Mouse (Mus musculus) gastrocnemius, postnatal 25 days (tissue): ENCODE measurements around the gene Rnf38. TPM values are rescaled to one million over a fixed set of nuclear protein-coding genes. Genes with fewer than 3 reads are reported as not detected.

ENCODE experiments used
- DNase-seq: peaks from one replicate; pipeline ENCODE4 v3.0.0; 2022
- total RNA-seq, 2 experiments: library from RNA; stranded (reverse); gene quantifications; 1 replicate in 1 of 2; 2 replicates in 1 of 2; pipeline ENCODE4 v1.2.3; 2021

Rnf38 gene
- total RNA-seq, 2 experiments from 2014 or later = 10.8 to 16.3 TPM

DNA sequence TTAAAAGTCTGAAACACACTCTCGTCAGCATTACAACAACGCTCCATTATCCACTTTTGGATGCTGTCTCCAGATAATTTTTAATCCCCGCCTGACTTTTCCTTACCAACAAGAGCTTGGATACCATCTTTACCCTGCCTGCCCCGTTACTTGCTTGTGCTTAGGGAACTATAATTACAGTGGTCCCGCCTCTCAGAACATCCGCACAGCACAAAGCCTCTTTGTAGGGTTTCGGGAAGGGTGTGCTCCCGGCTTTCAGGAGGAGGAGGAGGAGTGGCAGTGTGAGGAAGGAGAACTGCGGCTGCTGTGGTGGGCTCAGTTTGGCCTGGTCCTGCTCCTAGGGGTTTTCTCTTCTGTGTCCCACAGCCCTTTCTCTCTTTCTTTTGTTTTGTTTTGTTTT is 9.4 kb downstream of the Rnf38 start:
- DNase-seq = no peak

DNA sequence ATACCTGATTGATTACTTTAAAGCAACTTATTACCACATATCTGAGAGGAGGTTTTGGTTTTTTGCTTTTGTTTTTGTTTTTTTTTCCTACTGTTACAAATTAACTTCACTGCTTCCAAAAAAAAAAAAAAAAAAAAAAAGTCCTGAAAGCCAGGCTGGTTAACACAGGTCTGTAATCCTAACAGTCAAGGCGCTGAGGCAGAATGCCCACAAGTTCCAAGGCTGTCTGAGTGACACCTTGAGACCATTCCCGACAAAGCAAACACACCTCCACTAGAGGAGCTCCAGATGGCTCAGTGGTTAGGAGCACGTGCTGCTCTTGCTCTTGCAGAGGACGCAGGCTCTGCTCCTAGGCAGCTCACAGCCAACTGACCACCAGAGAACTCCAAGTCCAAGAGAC is 10.1 kb downstream of the Rnf38 start:
- DNase-seq = no peak

DNA sequence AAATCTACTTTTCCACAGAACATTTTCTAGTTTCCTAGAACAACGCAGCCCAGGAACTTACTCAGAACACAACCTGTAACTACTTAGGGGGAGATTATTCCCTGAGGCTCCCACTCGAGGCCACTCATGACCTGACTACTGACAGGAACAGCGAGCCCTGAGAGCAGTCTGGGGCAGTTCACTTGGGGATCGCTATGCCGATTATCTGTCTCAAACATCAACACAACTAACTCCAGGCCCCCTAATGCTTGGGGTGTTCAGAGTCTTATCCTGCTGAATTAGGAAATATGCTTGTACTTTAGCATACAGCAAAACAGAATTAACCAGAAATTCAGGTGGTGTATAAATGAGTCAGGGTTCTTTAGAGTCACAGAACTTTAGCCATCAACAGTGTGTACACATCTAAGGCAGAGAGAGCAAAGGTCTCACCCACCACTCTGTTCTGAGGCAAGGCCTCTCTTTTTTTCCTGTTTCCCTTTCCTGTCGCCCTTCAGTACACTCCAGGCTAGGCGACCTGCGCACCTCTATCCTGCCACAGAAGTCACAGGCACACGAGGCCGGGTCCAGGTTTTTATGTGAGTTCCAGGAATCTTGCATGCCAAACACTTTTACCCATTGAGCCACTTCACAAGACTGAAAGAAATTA is 16.7 kb downstream of the Rnf38 start:
- DNase-seq = no peak

DNA sequence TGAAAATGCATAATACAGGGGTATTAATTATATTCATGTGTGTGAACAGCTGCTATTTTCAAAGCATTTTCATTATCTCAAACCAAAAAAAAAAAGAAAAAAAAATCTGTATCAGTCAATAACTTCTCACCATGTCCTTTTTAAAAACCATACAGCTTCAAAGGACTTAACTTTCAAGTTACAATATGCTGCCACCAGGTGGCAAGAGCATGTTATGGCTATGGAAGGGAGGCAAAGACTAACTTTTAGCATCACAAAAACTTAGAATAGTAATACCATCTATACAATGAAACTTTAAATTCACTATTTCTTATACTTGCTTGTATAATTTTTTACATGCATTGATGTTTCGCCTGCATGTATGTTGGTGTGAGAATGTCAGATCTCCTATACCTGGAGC is 33.6 kb downstream of the Rnf38 start:
- DNase-seq = no peak

DNA sequence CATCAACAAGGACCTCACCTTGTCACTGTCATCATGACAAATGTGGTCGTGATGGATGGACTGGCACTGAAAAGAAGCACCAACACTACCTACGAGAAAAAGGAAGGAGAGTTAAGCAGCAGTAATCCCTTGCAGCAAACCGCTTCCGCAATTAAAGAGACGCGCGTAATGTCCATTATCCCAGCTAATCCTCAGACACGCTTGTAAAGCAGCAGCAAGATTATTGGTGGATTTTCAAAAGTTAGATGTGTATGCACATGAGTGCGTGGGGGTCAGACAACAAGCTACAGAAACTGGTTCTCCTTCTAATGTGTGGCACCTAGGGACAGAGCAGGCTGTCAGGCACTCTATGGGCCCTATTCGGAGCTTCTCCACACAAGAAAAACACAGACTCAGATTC is 46.2 kb downstream of the Rnf38 start:
- no peak for DNase-seq

DNA sequence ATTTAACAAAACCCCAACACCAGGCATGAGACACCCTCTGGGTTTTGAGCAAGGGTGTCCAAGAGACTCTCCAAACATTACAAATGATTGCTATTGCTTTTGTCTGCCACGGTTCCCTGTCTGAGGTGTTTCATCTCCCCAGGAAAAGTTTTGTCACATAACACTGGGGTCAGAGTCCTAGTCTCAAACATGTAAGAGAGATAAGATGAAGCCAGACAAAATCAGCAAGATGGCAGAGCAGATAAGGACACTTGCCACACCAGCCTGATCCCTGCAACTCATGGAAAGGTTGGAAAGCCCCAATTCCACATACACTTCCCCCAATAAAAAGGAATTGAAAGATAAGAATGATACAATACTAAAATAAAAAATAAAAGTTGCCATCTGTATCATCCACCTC is 49.7 kb downstream of the Rnf38 start:
- no peak for DNase-seq

DNA sequence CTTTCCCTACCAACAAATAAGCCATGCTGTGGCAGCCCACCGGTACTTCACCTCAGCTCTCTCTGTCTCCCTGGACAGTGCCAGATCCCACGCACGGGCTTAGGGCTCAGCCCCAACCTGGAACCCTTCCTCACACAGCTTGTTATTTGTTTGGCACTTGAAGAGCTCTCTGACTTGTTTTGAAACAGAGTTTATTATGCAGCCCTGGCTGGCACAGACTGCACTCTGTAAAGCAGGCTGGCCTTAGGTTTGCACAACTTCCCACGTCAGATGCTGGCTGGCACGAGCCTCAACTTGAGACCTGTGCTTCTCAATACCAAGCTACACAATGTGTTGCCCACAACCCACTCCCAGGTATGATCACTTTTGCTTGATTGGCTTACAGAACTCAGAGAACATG is 53.8 kb downstream of the Rnf38 start:
- DNase-seq = no peak

DNA sequence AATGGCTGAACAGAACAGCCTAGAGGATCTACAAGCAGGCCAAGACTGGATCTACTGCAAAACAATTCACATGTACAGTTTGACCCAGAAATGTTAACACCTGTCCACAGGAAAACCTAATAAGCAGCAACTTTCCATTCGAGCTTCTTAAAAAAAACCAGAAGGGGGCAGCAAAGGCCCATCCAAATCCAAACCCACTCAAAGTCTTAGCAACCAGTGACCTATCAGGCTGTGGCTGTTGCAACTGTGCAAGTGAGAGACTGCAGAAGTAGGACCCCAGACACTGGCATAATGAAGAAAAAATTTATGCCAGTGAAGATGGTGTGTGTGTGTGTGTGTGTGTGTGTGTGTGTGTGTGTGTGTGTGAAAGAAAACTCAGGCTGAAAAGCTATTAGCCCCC is 60.4 kb downstream of the Rnf38 start:
- DNase-seq = peak; percentile 11

DNA sequence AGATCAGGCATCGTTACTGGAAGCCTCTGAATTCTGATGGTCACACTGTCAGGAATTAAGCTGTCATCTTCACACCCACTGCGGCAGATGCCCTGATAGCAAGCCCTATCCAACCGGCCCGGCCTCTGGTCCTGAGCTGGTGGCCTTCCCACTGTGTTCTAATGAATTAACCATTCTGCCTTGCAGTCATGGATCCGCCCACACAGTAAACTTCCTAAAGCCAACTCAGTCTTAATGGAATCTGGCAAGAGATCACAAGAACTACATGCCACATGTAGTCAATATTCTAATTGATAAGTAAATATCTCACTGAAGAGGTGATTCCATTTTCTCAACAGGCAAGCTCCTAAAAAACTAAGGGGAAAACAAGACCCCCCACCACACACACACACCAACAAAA is 60.9 kb downstream of the Rnf38 start:
- no peak for DNase-seq

DNA sequence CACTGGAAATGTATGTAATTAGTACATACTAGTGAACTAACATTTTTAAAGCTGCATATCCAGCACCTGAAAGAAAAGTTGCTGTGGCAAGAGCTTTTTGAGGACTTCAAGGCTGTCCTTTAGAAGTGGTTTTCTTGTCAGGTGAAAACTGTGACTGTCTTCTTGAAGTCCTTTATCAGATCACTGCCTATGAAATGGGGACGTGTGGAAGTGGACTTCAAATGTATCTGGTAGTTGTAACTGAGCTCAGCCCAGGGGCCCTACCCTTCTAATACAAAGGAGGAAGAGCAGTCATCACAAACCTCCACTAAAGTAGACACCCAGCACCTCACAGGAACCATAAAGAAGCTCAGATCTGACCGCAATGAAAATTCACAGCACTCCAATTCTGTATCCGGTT is 63.7 kb downstream of the Rnf38 start:
- DNase-seq = no peak

DNA sequence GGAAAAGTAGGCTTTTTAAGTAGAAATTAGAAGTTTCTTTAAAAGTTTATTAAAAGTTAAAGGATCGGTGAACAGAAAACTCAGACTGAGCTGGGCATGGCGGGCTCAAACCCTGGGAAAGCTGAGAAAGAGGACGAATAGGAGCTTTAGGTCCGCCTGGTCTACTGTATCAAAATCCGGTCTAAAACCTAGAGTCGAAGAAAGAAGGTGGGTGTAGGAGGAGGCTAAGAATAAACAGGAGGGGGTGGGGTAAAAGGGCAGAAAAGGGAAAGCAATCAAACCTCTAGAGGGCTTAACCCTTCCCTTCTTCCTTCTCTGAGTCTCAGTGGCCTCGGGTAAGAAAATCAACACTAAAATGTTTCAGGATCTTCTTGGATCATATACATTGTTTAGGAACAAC is 64.8 kb downstream of the Rnf38 start:
- DNase-seq = no peak

DNA sequence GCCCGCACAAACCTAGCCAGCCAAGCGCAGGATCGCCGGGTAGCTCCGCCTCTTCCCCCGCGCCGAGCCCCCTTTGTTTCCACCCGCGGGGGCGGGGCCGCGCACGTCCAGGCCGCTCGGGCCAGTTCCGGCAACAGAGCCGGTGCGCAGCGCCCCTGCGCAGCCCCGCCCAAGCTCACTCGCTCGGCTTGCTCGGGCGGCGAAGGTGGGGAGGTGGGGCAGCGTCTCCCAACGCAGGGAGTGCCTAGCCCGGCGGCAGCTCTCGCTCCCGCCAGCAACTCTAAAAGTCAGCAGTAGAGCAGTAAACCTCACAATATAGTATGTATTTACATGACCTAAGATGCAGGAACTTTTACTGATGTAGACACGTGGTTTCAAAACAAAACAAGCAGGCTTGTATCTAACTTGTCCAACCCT is 65.3 kb downstream of the Rnf38 start:
- peak; percentile 96 for DNase-seq

DNA sequence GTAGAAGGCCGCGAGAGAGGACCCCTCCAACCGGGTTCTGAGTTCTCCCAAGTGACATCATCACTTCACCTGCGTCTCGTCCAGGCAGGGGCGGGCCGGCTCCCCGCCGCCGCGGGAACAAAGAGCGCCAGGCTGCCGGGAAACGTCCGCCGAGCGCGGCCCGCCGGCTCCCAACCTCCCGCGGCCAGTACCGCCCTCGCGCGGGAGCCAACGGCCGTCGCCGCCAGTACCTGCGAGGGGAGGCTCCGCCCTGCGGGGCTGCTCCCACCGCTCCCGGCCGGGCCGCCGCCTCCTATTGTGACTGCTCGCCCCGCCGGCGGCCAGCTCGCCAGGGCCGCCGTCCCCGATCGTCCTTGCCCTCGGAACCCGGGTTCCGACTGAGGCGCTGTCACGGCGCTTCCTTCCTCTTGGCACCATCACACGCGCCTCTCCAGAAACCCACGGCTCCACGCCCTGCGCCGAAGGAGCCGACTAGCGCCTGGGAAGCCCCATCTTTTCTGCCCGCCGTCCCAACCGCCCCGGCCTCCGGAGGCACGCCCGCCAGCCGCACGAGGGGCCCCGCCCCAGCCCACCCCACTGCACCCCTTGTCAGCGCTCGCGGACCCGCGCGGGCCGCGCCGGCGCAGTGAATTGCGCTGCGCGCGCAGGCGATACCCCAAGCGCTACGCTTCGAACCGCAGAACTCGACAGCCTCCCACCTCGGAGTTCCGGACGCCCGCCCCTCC is 66.0 kb downstream of the Rnf38 start:
- peak; percentile 85 for DNase-seq

DNA sequence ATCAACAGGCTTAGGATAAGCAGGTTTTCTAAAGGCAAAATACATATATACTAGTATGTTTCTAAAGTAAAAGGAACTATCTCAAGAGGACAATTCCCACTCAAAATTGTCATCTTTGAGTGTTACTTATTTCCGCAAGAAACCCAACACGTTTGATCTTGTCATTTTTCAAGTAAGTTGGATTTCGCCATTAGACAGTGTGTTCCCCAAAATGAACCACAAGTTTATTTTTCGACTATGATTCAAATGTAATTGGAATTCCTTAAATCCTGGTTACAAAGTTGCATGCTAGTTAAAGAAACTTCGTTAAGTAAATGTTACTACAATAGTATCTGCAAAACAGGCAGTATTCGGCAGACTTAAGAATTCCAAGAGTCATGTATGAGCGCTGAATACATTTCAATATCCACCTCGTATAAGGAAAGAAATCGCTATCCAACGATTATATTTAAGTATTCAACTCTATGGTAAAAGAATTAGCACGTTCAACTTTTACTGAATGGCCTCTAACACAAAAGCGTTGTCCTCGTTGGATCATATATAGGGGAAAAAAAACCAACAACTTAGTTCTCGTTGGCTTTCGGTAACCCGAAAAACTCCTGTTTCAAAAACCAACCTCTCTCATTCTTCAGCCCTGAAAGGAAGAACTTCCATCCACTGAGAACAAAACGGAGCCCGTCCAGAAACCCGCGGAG is 66.7 kb downstream of the Rnf38 start:
- no peak for DNase-seq

DNA sequence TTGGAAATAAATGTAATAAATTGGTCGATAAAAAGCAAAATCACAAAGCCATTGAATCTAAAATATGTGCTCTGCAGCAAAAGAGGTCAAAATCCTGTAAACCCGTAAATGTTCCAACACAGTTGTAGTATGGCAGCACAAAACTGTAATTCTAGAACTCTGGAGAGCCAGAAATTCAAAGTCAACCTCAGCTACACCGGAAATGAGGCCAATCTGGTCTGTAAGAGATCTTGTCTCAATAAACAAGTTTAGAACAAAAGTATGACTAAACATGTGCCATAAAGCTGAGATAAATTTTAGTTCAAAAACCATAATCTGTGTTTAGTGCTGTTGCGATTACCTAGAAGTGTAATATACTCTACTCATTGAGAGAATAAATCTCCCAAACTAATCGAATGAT is 69.0 kb downstream of the Rnf38 start:
- DNase-seq = no peak

DNA sequence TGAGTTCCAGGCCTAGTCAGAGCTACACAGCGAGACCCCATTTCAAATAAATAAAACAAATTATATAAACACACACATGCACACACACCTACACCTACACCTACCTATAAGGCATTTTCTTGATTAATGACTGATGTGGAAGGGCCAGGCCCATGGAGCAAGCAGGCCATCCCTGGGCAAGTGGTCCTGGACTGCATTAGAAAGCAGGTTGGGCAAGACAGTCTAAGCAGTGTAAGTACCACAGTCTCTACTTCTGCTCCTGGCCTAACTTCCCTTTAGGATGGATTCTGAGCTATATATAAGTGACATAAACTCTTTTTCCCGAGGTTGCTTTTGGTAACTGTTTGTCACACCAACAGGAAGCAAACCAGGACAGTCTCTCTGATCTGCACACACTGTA is 70.6 kb downstream of the Rnf38 start:
- no peak for DNase-seq

DNA sequence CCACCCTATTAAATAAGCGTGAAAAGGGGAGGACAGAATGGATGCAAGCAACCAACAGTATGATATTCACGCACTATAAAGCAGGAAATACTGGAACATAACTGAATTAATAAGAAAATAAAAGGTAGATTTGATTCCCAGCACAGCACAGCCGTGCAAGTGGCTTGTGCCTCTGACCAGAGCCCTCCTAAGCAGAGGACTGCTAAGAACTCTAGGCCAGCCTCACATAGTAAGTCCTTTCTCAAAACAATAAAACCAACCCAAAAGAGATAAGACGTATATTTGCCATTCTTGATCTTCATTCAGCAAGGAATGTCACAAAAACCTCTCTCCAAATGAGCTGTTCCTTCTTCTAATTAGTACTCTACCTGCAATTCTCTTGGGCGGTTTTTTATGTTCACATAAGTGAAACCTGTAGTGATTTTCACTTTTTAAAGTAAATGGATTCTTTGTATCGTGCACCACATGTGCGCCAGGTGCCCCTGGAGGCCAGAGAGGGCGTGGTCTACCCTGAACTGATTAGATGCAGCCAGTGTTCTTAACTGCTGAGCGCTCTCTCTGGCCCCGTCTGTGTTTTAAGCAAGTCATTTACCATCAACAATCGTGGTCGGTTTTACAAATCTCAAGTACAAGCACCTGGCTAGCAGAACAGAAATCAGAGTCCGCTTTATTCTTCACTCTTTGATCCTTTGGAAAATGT is 72.4 kb downstream of the Rnf38 start:
- DNase-seq = no peak

DNA sequence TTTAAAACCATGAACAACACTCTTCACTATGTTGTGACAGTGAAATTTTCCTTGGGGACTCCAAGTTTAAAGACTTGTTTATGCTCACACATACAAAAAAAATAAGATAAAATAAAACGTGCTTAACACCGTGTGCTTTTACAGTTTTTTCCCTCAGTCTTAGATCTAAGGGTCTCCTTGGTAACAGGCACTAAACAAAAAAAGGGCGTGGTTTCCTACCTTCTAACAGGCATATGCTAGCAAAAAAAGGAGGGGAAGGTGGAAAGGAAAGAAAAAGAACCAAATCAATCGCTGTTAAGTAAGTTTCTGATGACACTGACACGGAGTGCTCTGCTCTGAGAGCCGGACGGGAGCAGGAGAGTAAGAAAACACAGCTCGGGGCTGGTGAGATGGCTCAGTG is 73.8 kb downstream of the Rnf38 start:
- no peak for DNase-seq

DNA sequence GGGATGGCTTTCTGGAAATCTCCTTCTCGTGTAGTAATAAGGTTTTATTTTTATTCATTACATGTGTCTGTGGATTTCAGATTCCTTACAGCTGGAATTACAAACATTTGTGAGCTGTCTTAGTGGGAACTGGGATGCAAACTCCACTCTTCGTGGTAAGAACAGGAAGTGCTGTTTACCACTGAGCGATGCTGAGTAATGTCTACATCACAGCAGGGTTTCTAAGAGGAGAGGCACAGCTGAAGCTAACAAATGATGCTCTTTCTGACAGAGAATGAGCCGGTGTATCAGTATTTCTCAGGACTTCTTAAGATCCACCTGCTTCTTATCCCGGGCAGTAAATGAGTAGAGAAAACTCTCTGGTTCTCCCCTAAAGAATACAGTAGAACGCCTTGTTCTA is 77.1 kb downstream of the Rnf38 start:
- DNase-seq = no peak

DNA sequence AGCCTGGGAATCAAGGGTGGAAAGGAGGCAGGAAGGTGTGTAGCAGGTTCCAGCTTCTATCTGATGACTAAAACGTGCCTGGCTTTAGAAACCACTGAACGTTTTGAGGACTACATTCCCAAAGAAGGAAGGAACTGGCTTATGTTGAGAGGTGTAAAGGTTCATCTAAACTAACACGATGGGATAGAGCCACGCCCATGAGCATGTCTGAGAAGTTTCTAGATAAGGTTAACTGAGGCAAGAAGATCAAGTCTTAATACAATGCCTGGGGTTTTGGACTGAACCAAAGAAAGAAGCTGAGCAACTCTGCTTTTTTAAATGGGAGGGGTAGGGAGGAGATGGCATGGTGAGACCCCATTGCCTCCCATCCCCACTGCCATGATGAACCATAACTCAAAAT is 78.7 kb downstream of the Rnf38 start:
- DNase-seq = no peak

DNA sequence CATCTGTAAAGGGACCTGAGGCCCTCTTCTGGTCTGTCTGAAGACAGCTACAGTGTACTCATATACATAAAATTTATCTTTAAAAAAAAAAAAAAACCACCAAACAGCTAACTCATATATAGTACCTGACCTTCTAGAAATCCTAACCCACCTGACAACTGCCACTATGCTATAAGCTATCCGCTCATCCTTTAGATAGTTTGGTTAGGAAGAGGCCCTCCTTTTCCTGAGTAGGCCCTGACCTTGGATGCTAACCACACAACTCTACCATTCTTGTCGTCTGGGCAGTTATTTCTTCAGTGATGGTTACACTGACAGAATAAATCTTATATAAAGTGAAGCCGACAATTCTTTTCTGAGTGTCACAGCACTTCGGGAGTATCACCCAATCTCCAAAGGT is 80.7 kb downstream of the Rnf38 start:
- DNase-seq = no peak

DNA sequence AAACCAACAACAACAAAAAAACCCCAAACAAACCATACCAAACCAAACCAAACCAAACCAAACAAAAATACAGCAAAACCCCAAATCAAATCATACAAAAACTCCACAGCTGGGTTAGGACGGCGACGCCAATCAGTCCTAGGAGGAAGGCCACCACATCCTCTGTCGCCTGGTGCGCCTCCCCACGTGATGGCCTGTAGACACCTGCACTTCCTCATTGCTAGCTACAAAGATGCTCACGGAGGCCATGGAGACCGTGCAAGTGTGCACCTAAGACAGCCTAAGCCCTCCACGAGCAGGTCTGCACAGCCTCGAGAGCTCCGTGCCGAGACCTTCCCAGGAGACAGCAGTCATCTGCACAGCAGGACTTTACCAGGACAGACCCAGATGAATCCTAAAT is 106.8 kb downstream of the Rnf38 start:
- no peak for DNase-seq
